Mouse (Mus musculus) ovary, postnatal 10 days (tissue): ENCODE measurements around the gene Thoc6.

ENCODE experiments used
- DNase-seq: peaks from one replicate; pipeline ENCODE4 v3.0.0; 2022; ENCODE audit warnings: low spot score

The Thoc6 gene

GRCm38 (mm10) chr17:23630195-23631020 lies 43.3 kb downstream of the Thoc6 start:
- DNase-seq = peak; percentile 65

- DNase-seq = no peak
These were observed 45.9 kb downstream of the Thoc6 start for GRCm38 (mm10) chr17:23627813-23628212.

GRCm38 (mm10) chr17:23620351-23620750 lies 53.3 kb downstream of the Thoc6 start:
- no peak for DNase-seq
